Mouse (Mus musculus) skeletal muscle tissue, adult 2 months (tissue): Measurements from ENCODE around the gene Ces1d.
"Not testable (repeated sequence)": the region's sequence is repeated elsewhere in the genome, so short reads cannot be mapped to it uniquely, and the experiment has no call there.

ENCODE experiments used
- DNase-seq: peaks from one replicate; pipeline ENCODE4 v3.0.0-alpha.2; 2012; ENCODE audit warnings: low read depth, low spot score

Gene Ces1d

GRCm38 (mm10) chr8:93197685-93198525, at the start of gene Ces1d:
Gene Ces1d, minus strand, starts transcription at chr8:93197838.
- peak; percentile 86 for DNase-seq

GRCm38 (mm10) chr8:93246057-93246456, 48.4 kb upstream of the Ces1d start:
- DNase-seq, result no peak

- DNase-seq, result no peak
Measured at GRCm38 (mm10) chr8:93239884-93240283, 42.2 kb upstream of the Ces1d start.

GRCm38 (mm10) chr8:93235681-93236080, 38.0 kb upstream of the Ces1d start:
- DNase-seq, result no peak

GRCm38 (mm10) chr8:93234706-93235105, 37.1 kb upstream of the Ces1d start:
- no peak for DNase-seq

- DNase-seq, result no peak
Measured at GRCm38 (mm10) chr8:93234068-93234467, 36.4 kb upstream of the Ces1d start.

GRCm38 (mm10) chr8:93229446-93229845, 31.8 kb upstream of the Ces1d start, which contains the start of gene Ces1e:
Gene Ces1e, minus strand, starts transcription at chr8:93229619.
- no peak for DNase-seq

GRCm38 (mm10) chr8:93228673-93229370, 31.2 kb upstream of the Ces1d start:
- no peak for DNase-seq

GRCm38 (mm10) chr8:93226471-93226870, 28.8 kb upstream of the Ces1d start:
- not testable (repeated sequence) for DNase-seq

GRCm38 (mm10) chr8:93221896-93222295, 24.3 kb upstream of the Ces1d start:
- DNase-seq, result no peak

GRCm38 (mm10) chr8:93217867-93218266, 20.2 kb upstream of the Ces1d start:
- DNase-seq, result no peak

- peak; percentile 59 for DNase-seq
Measured at GRCm38 (mm10) chr8:93217375-93217774, 19.7 kb upstream of the Ces1d start.

GRCm38 (mm10) chr8:93211091-93211490, 13.5 kb upstream of the Ces1d start:
- DNase-seq, result no peak

- DNase-seq, result not testable (repeated sequence)
Measured at GRCm38 (mm10) chr8:93199146-93199545, 1.5 kb upstream of the Ces1d start.

- no peak for DNase-seq
Measured at GRCm38 (mm10) chr8:93196436-93196835, 1.2 kb downstream of the Ces1d start.

GRCm38 (mm10) chr8:93180581-93181129, 17.0 kb downstream of the Ces1d start:
- peak; percentile 35 for DNase-seq

GRCm38 (mm10) chr8:93176593-93176992, 21.0 kb downstream of the Ces1d start:
- no peak for DNase-seq

- no peak for DNase-seq
Measured at GRCm38 (mm10) chr8:93174554-93174953, 23.1 kb downstream of the Ces1d start.

- DNase-seq, result peak; percentile 29
Measured at GRCm38 (mm10) chr8:93171846-93172590, 25.6 kb downstream of the Ces1d start.

GRCm38 (mm10) chr8:93163363-93163762, 34.3 kb downstream of the Ces1d start:
- DNase-seq, result no peak

GRCm38 (mm10) chr8:93151401-93151800, 46.2 kb downstream of the Ces1d start:
- DNase-seq, result no peak

- no peak for DNase-seq
Measured at GRCm38 (mm10) chr8:93147331-93147730, 50.3 kb downstream of the Ces1d start.
